Mouse (Mus musculus) lung, embryonic 15.5 days (tissue): ENCODE data around the gene Pdpk1. TPM values are rescaled to one million over a fixed set of nuclear protein-coding genes. Genes with fewer than 3 reads are reported as not detected.

ENCODE experiments used
- polyA plus RNA-seq: library from polyadenylated mRNA; unstranded; fragments of >200 nt; fragmentation: Nextera tagmentation; extraction: Ambion mirVana; gene quantifications from 2 replicates; pipeline ENCODE4 v1.2.1, GENCODE M21; 2015

Gene Pdpk1
- polyA plus RNA-seq, 1 experiment from 2014 or later, result 34.5 TPM

Other genes with a start within 250 kb of the Pdpk1 start
- gene Dcpp3, start 233.5 kb downstream of the Pdpk1 start, polyA plus RNA-seq, result 1.8 and 2.0 TPM in 2 replicates
- not detected in 2 replicates for gene Sbp, start 209.3 kb downstream of the Pdpk1 start, polyA plus RNA-seq
- gene Sbpl, start 195.7 kb downstream of the Pdpk1 start, polyA plus RNA-seq, result not detected in 2 replicates
- gene Prss30, start 170.4 kb downstream of the Pdpk1 start, polyA plus RNA-seq, result 0.10 and 0.20 TPM in 2 replicates
- gene Prss22, start 152.8 kb downstream of the Pdpk1 start, polyA plus RNA-seq, result 1.4 and 1.6 TPM in 2 replicates
- gene Prss27, start 112.8 kb downstream of the Pdpk1 start, polyA plus RNA-seq, result 0.39 TPM in 1 of 2 replicates, not detected in the other
- 68.1 and 69.0 TPM in 2 replicates for gene Kctd5, start 77.4 kb downstream of the Pdpk1 start, polyA plus RNA-seq
- gene Amdhd2, start 12.8 kb upstream of the Pdpk1 start, polyA plus RNA-seq, result 33.2 and 34.5 TPM in 2 replicates
- 447 and 455 TPM in 2 replicates for gene Atp6v0c, start 18.8 kb upstream of the Pdpk1 start, polyA plus RNA-seq
- 4.7 and 5.4 TPM in 2 replicates for gene Tbc1d24, start 54.6 kb upstream of the Pdpk1 start, polyA plus RNA-seq
- 6.1 and 6.7 TPM in 2 replicates for gene Ntn3, start 58.6 kb upstream of the Pdpk1 start, polyA plus RNA-seq
- gene Tedc2, start 69.9 kb upstream of the Pdpk1 start, polyA plus RNA-seq, result 11.5 and 12.4 TPM in 2 replicates
- gene Ccnf, start 100.6 kb upstream of the Pdpk1 start, polyA plus RNA-seq, result 71.7 and 77.0 TPM in 2 replicates
- gene Abca17, start 200.1 kb upstream of the Pdpk1 start, polyA plus RNA-seq, result 0.21 and 0.35 TPM in 2 replicates
- 18.2 and 23.1 TPM in 2 replicates for gene Abca3, start 201.0 kb upstream of the Pdpk1 start, polyA plus RNA-seq